Mouse (Mus musculus) limb, embryonic 10.5 days (tissue): ENCODE data around the gene Slc25a28. TPM values are rescaled to one million over a fixed set of nuclear protein-coding genes. Genes with fewer than 3 reads are reported as not detected.

Source experiments
- DNase-seq: peaks from one replicate; pipeline ENCODE4 v3.0.0-alpha.2; 2017; ENCODE audit warnings: low spot score
- H3K27ac ChIP-seq: fragments of 300-500 bp; sonication (generic); 2 replicates; pipeline ENCODE4 v1.5.1; 2016; ENCODE audit warnings: mild to moderate bottlenecking
- H3K27me3 ChIP-seq: fragments of 300-500 bp; sonication (generic); 2 replicates; pipeline ENCODE4 v1.6.1; 2016; ENCODE audit warnings: low read depth, mild to moderate bottlenecking; ENCODE audit not compliant: poor library complexity, severe bottlenecking
- H3K36me3 ChIP-seq: fragments of 300-500 bp; sonication (generic); 2 replicates; pipeline ENCODE4 v1.6.1; 2016; ENCODE audit warnings: mild to moderate bottlenecking, moderate library complexity
- H3K4me1 ChIP-seq: fragments of 300-500 bp; sonication (generic); 2 replicates; pipeline ENCODE4 v1.6.1; 2016
- H3K4me3 ChIP-seq: fragments of 300-500 bp; sonication (generic); 2 replicates; pipeline ENCODE4 v1.5.1; 2016; ENCODE audit warnings: mild to moderate bottlenecking, moderate library complexity
- H3K9me3 ChIP-seq: fragments of 300-500 bp; sonication (generic); replicated peaks from 2 replicates; pipeline ENCODE4 v1.6.1; 2016; ENCODE audit warnings: mild to moderate bottlenecking
- WGBS: fragments of 180-500 bp; shearing (Covaris S2); methylation state at CpG from one replicate; pipeline ENCODE4 v1.1.7; 2016; 5-methylcytosine and 5-hydroxymethylcytosine counted together
- polyA plus RNA-seq: library from polyadenylated mRNA; unstranded; fragments of >200 nt; fragmentation: Nextera tagmentation; extraction: Ambion mirVana; gene quantifications from 2 replicates; pipeline ENCODE4 v1.2.1, GENCODE M21; 2016

Gene Slc25a28
- polyA plus RNA-seq, 1 experiment from 2014 or later = 12.7 TPM

DNA sequence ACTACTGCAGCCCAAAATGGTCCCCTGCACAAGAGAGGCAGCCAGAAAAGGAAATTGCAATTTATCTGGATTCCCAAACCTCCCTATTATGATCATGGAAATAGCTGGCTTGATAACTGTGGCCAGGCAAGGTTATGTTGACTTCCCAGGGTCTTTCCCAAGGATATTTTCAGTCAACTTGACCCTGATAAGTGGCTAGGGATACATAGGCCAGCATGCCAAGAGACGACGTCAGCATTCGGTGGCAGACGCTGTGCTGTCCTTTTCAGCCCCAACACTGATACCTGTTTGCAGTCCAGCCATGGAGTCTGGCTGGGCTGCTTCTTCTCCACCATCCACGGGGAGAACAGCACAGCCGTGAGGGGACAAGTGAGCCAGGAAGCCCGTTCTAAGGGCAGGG, 3.6 kb downstream of the Slc25a28 start:
- Histone ChIP-seq H3K36me3 (peaks cover 7% of the 10 kb centered on the region), H3K9me3 (no peaks in the 10 kb centered on the region), H3K4me1 (peaks cover 24% of the 10 kb centered on the region), H3K27me3 (no peaks in the 10 kb centered on the region), H3K4me3 (no peak overlapping the region), H3K27ac (no peak overlapping the region)
- no peak for DNase-seq
- 90% methylated on average over 7 of the region's 7 CpGs for WGBS

GRCm38 (mm10) chr19:43669136-43669759, 5.4 kb downstream of the Slc25a28 start:
- H3K27ac ChIP-seq = no peak overlapping the region
- DNase-seq = no peak
- H3K4me3 ChIP-seq = no peak overlapping the region
- H3K9me3 ChIP-seq = no peaks in the 10 kb centered on the region
- WGBS = 83% methylated on average over 8 of the region's 8 CpGs
- H3K36me3 ChIP-seq = peaks cover 10% of the 10 kb centered on the region
- peaks cover 15% of the 10 kb centered on the region for H3K4me1 ChIP-seq
- H3K27me3 ChIP-seq = no peaks in the 10 kb centered on the region

- Histone ChIP-seq H3K27me3 (no peaks in the 10 kb centered on the region), H3K9me3 (no peaks in the 10 kb centered on the region), H3K4me3 (no peak overlapping the region), H3K36me3 (peaks cover 27% of the 10 kb centered on the region), H3K27ac (no peak overlapping the region), H3K4me1 (no peaks in the 10 kb centered on the region)
- 70% methylated on average over 4 of the region's 4 CpGs for WGBS
- no peak for DNase-seq
These were observed 7.3 kb downstream of the Slc25a28 start for GRCm38 (mm10) chr19:43667430-43667809.

DNA sequence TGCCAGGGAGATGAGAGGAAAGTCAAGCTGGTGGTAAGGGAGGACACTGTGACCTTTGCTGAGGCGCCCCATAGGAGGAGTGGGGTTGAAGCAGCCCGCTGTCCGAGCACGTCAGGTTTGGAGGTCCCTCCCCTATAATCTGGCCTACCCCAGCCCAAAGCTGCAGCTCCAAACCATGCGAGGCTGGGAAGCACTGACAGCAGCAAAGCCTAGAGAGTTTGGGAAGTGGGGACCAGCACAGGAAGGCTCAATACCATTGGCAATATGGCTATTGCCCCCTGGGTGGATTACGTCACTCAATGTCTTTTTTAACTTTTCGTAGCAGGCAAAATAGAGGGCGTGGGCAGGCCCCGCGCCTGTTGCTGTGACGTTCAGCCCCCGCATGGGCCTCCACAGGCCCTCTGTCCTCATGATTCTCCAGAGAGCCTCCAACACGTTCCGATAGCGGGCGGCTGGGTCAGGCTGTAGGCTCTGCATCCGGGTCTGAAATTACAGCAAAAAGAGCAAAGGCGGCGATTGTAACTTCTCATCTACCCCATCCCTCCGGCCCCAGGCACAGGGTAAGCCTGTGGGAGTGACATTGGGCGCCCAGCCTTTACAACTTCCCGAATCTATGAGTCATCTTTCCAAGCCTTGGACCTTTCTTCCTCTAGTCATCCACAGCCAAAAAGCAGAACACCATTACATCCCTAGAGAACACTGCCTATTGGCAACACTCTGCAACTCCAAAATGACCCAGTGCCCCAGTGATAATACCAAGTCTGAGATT, 7.8 kb downstream of the Slc25a28 start:
- 91% methylated on average over 22 of the region's 22 CpGs for WGBS
- 0 out of 2 replicates have a peak, but pooled peaks cover 3% of the 10 kb centered on the region for H3K4me1 ChIP-seq
- H3K9me3 ChIP-seq = no peaks in the 10 kb centered on the region
- no peak for DNase-seq
- no peak overlapping the region for H3K4me3 ChIP-seq
- no peak overlapping the region for H3K27ac ChIP-seq
- no peaks in the 10 kb centered on the region for H3K27me3 ChIP-seq
- peaks cover 27% of the 10 kb centered on the region for H3K36me3 ChIP-seq

DNA sequence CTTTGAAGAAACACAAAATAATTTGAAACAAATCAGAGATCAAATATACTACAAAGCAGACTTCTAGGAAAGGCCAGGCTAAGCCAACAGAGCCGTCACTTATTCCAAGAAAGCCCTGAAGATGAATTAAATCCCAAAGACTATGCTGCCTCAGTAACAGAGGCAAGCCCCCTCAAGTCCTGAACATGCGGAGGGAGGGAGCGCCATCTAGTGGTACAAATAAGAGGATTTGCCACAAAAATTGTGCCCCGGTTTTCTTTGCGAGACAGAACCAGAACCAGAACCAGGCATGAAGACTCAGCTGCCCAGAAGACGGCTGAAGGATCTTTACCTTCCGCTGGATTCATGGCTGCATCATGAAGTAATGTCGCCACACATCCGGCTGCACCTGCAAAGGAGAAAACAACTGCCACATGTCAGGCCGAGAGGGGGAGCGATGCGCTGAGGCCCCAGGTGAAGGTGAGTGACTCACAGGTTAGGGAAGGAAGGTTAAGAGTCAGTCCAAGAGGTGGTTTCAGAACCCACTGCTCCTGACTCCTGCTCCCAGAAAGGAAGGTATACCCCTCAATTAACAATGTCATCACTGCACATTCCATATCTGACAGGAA, 9.1 kb downstream of the Slc25a28 start:
- Histone ChIP-seq H3K4me3 (no peak overlapping the region), H3K27me3 (no peaks in the 10 kb centered on the region), H3K9me3 (no peaks in the 10 kb centered on the region), H3K4me1 (0 out of 2 replicates have a peak, but pooled peaks cover 3% of the 10 kb centered on the region), H3K27ac (no peak overlapping the region), H3K36me3 (peaks cover 27% of the 10 kb centered on the region)
- 55% methylated on average over 12 of the region's 12 CpGs for WGBS
- DNase-seq = peak; percentile 53

GRCm38 (mm10) chr19:43663471-43663870, 11.2 kb downstream of the Slc25a28 start:
- Histone ChIP-seq H3K36me3 (peaks cover 27% of the 10 kb centered on the region), H3K4me1 (0 out of 2 replicates have a peak, but pooled peaks cover 3% of the 10 kb centered on the region)
- WGBS = 88% methylated on average over 8 of the region's 8 CpGs

DNA sequence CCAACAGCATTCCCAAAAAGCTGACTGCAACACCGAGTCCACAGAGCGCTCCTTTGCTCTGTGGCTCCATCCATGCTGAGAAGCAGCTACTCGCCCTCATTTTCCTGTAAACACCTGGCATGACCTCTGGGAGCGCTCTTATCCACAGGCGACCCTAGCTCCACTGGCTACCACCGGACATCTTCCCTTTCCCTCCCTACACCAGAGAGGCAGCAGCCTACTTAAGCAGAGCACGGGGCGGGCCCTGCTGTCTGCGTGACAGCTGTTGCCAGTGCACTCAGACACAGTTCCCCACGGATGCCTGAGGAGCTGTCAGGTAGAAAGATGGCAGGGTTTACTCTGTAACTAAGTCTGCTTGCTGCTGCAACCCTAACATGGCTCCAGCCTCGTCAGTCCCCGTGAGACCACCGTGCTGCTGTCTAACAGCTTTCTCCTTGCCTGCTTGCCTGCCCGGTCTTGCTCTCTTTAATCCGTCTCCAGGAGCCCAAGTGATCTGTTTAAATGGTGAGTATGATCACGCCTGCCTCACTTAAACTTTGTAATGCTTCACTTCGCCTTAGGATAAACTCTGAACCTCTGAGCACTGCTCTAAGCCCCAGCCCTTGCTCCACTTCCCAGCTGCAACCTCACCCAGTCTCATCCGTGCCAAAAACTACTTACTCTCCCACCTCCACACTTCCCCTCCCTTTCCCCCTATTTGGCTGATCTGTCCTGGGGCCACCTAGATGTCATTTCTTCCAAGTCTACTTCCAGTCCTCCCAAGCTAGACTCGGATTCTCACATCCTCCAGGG, 12.3 kb downstream of the Slc25a28 start:
- peak; percentile 43 for DNase-seq
- WGBS = 38% methylated on average over 19 of the region's 19 CpGs
- no peaks in the 10 kb centered on the region for H3K9me3 ChIP-seq
- H3K4me3 ChIP-seq = no peak overlapping the region
- 0 out of 2 replicates have a peak, but pooled peaks cover 3% of the 10 kb centered on the region for H3K4me1 ChIP-seq
- no peaks in the 10 kb centered on the region for H3K27me3 ChIP-seq
- H3K27ac ChIP-seq = no peak overlapping the region
- H3K36me3 ChIP-seq = peaks cover 27% of the 10 kb centered on the region

More at GRCm38 (mm10) chr19:43663471-43663870, 11.2 kb downstream of the Slc25a28 start:
- Histone ChIP-seq H3K27ac (no peak overlapping the region), H3K9me3 (no peaks in the 10 kb centered on the region), H3K27me3 (no peaks in the 10 kb centered on the region), H3K4me3 (no peak overlapping the region)
- DNase-seq = no peak

DNA sequence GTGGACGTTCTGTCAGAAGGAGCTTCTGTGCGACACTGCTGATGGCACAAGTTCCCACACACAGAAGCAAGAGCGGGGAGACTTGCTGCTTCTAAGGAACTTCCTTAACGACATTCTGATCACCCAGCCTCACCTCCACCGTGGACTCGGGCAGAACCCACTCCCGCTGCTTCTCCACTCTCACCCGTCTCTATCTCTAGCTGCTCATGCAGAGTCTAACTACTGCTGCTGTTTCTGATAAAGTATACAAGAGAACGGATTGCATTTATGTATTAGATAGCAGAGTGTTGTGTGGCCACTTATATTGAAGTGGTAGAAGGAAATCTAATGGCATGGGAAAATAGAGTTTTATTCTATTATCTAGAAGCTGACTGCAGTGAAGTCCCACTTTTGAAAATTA, 13.9 kb downstream of the Slc25a28 start:
- no peaks in the 10 kb centered on the region for H3K27me3 ChIP-seq
- H3K4me1 ChIP-seq = 0 out of 2 replicates have a peak, but pooled peaks cover 3% of the 10 kb centered on the region
- DNase-seq = no peak
- H3K9me3 ChIP-seq = no peaks in the 10 kb centered on the region
- H3K4me3 ChIP-seq = no peak overlapping the region
- H3K36me3 ChIP-seq = peaks cover 20% of the 10 kb centered on the region
- no peak overlapping the region for H3K27ac ChIP-seq
- WGBS = 87% methylated on average over 9 of the region's 9 CpGs

DNA sequence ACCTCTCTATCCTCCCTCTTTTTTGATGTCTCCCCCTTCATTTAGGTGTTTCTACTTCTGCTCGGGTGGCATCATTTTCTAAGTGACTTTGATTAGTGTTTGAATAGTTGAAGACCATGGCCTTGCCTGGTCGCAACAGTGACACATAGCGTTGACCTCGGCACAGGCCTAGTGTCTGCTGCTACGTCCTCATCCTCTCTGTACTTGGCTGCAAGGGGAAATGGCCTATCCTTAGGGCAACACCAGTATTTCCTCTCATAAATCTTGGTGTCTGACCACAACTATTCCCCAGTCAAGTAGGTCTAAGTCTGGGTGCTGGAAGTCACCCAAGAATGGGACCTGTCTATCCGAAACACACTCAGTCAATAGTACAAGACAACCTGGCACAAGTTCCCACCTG, 15.0 kb downstream of the Slc25a28 start:
- Histone ChIP-seq H3K4me3 (no peak overlapping the region), H3K4me1 (0 out of 2 replicates have a peak, but pooled peaks cover 3% of the 10 kb centered on the region), H3K9me3 (no peaks in the 10 kb centered on the region), H3K36me3 (peaks cover 20% of the 10 kb centered on the region), H3K27me3 (peaks cover 7% of the 10 kb centered on the region; the same call in 1 of the 2 replicates), H3K27ac (no peak overlapping the region)
- DNase-seq = no peak
- 85% methylated on average over 6 of the region's 6 CpGs for WGBS

GRCm38 (mm10) chr19:43655735-43656492, 18.8 kb downstream of the Slc25a28 start:
- 44% methylated on average over 11 of the region's 11 CpGs for WGBS
- Histone ChIP-seq H3K4me1 (peaks cover 11% of the 10 kb centered on the region), H3K27ac (no peak overlapping the region), H3K4me3 (no peak overlapping the region), H3K9me3 (no peaks in the 10 kb centered on the region), H3K36me3 (no peaks in the 10 kb centered on the region), H3K27me3 (peaks cover 30% of the 10 kb centered on the region; the same call in 1 of the 2 replicates)
- DNase-seq = peak; percentile 78

DNA sequence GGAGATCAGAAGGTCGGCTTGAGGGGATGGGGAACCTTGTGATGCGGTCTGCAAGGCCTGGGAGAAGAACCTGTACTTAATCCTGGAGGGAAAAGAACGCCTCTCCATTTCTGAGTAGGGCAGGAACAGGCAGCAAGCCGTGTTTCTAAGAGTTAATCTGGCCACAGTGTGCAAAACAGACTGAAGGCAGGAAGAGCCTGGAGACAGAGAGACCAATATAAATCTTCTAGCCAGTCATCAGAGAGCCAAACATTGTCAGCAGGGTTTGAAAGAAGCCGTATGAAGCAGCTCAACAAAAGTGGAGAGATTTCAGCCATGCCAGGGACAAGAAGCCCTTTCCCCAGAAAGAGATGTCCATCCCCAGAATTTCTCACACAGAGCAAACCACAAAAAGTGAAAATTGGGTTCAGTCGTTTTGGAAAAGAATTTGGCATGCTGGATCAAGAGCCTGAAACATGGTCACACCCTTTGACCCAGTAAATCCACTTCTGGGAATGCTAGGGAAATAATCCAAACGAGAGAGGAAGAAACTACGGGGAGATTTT, 23.4 kb downstream of the Slc25a28 start:
- DNase-seq = no peak
- H3K27ac ChIP-seq = no peak overlapping the region
- peaks cover 31% of the 10 kb centered on the region; the same call in 1 of the 2 replicates for H3K27me3 ChIP-seq
- WGBS = 56% methylated on average over 8 of the region's 8 CpGs
- H3K4me3 ChIP-seq = no peak overlapping the region
- H3K4me1 ChIP-seq = peaks cover 11% of the 10 kb centered on the region
- no peaks in the 10 kb centered on the region for H3K9me3 ChIP-seq
- no peaks in the 10 kb centered on the region for H3K36me3 ChIP-seq

DNA sequence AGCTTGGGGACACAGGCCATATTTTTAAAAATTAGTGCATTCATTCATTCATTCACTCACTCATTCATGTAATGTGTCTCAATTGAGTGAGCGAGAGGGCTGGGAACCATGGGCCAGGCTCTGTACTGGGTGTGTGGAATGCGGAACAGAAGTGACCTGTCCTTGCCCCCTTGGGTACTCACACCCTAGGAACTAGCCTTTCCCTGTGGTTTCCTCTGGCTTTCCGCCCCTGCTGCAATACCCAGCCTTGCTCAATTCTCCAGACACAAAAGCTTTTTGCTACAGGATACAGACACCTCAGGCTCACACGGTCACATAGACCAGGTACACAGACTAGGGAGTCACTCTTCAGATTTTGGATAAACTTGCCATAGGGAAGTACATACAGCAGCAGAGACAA, 26.3 kb downstream of the Slc25a28 start:
- no peak overlapping the region for H3K4me3 ChIP-seq
- no peaks in the 10 kb centered on the region for H3K36me3 ChIP-seq
- H3K9me3 ChIP-seq = no peaks in the 10 kb centered on the region
- 96% methylated on average over 4 of the region's 4 CpGs for WGBS
- peaks cover 15% of the 10 kb centered on the region; the same call in 1 of the 2 replicates for H3K27me3 ChIP-seq
- no peak for DNase-seq
- peaks cover 6% of the 10 kb centered on the region for H3K4me1 ChIP-seq
- H3K27ac ChIP-seq = no peak overlapping the region
